22 mouse cellular contexts compared by ENCODE assay signal in the genomic region with DNA sequence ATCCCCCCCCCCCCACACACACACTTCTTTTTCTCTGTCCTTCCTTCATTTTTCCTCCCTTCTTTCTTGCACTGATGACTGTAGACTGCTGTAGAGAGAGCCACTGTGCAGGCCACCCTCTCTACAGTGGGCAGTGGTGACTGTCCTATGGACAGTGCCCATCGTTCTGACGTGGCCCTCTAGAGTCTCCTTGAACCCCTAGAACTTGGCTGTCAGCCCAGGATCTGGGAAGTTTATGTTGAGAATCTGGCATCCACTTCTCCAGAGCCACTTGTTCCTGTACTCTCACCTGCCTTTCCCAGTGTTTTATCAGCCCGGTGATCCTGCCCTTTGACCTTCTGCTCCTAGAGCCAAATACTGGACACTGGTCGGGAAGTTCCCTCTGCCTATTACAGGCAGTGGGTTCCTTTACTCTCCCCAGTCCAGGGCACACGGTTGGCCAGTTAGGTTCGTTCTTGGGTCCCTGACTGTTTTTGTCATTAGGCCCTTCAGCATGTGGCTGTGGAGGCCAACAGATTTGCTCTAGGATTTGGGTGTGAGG. TPM values are rescaled to one million over a fixed set of nuclear protein-coding genes. Genes with fewer than 3 reads are reported as not detected.
DNase-seq lines count a peak whose midpoint lies in the region; ATAC-seq and TF ChIP-seq lines count a peak whose summit lies in the region.
"Had no signal": no experiment of that assay in that cellular context is flagged by ENCODE, and none has a peak within 500 bp of the region (broad histone marks: within the 10 kb centered on the region; RNA-seq: fewer than 3 reads in every experiment).

No protein-coding gene starts in this region.

- no peaks in the 10 kb centered on the region for H3K27me3 ChIP-seq in heart, embryonic 15.5 days
- H3K27me3 ChIP-seq in liver, embryonic 16.5 days (ENCODE audit: control insufficient read depth, insufficient read depth, low read depth, low read length) = no peaks in the 10 kb centered on the region
- no peaks in the 10 kb centered on the region for H3K27me3 ChIP-seq in thymus, adult 2 months (ENCODE audit: control insufficient read depth, insufficient read depth, low read length)
- H3K27me3 ChIP-seq: forebrain, embryonic 15.5 days had no signal

- H3K36me3 ChIP-seq in heart, embryonic 15.5 days = no peaks in the 10 kb centered on the region
- no peaks in the 10 kb centered on the region for H3K36me3 ChIP-seq in liver, embryonic 16.5 days (ENCODE audit: control insufficient read depth, insufficient read depth)
- no peaks in the 10 kb centered on the region for H3K36me3 ChIP-seq in thymus, adult 2 months (ENCODE audit: control insufficient read depth, insufficient read depth, low read length)
- H3K36me3 ChIP-seq: forebrain, embryonic 15.5 days; heart, embryonic 10.5 days; hindbrain, embryonic 13.5 days; midbrain, embryonic 12.5 days had no signal

- no peak for TF ChIP-seq POLR2A in thymus, adult 2 months (IDR thresholded peaks at IDR 0.05; ENCODE audit: control insufficient read depth, extremely low read depth, insufficient read depth, low read length, poor library complexity)

- 33% methylated on average over 6 of the region's 6 CpGs for WGBS in heart, embryonic 15.5 days
- WGBS in liver, embryonic 16.5 days (ENCODE audit: insufficient replicate concordance) = 47% methylated on average over 6 of the region's 6 CpGs
- 91% methylated on average over 6 of the region's 6 CpGs for WGBS in thymus, adult 2 months

- ATAC-seq in heart, embryonic 15.5 days (replicated peaks; ENCODE audit: insufficient number of reproducible peaks, insufficient read depth, low FRiP score, low read depth) = no peak; the same call in 1 of the 2 replicates
- peak; percentile 65 for ATAC-seq in liver, embryonic 16.5 days (ENCODE audit: low read depth)
- ATAC-seq: intestine, embryonic 16.5 days; Patski had no signal

- no peak overlapping the region for H3K4me3 ChIP-seq in heart, embryonic 15.5 days
- H3K4me3 ChIP-seq in liver, embryonic 16.5 days (ENCODE audit: low read depth, low read length) = no peak overlapping the region
- H3K4me3 ChIP-seq in thymus, adult 2 months (ENCODE audit: control insufficient read depth, insufficient read depth, low read length) = no peak overlapping the region
- H3K4me3 ChIP-seq: forebrain, embryonic 15.5 days; heart, embryonic 10.5 days; hindbrain, embryonic 13.5 days; layer of hippocampus, adult 2 months; midbrain, embryonic 12.5 days; myocyte had no signal

- peak overlapping the region; percentile 40; the same call in 1 of the 2 replicates for H3K27ac ChIP-seq in heart, embryonic 15.5 days
- no peak overlapping the region for H3K27ac ChIP-seq in liver, embryonic 16.5 days (ENCODE audit: low read length)
- no peak overlapping the region for H3K27ac ChIP-seq in thymus, adult 2 months (ENCODE audit: control insufficient read depth, insufficient read depth, low read length)
- H3K27ac ChIP-seq: forebrain, embryonic 15.5 days; hindbrain, embryonic 13.5 days; kidney, postnatal 0 days; layer of hippocampus, adult 2 months; macrophage; midbrain, embryonic 12.5 days; stomach, postnatal 0 days had no signal

- TF ChIP-seq CTCF in thymus, adult 2 months (IDR thresholded peaks at IDR 0.05; ENCODE audit: borderline replicate concordance, control insufficient read depth, extremely low read depth, insufficient read depth, low read length, poor library complexity) = no peak

- H3K9me3 ChIP-seq in heart, embryonic 15.5 days (replicated peaks) = no peaks in the 10 kb centered on the region
- H3K9me3 ChIP-seq in liver, embryonic 16.5 days (replicated peaks; ENCODE audit: control insufficient read depth, low read length) = no peaks in the 10 kb centered on the region
- H3K9me3 ChIP-seq: forebrain, embryonic 15.5 days; heart, embryonic 10.5 days; hindbrain, embryonic 13.5 days; midbrain, embryonic 12.5 days had no signal

- no peak for DNase-seq in heart, postnatal 25 days (ENCODE audit: low spot score)
- peak; percentile 75 for DNase-seq in adrenal gland, postnatal 10 days
- peak; percentile 46 for DNase-seq in lung, postnatal 36 days
- no peak for DNase-seq in thymus, adult 2 months
- DNase-seq in left cerebral cortex, postnatal 14 days (ENCODE audit: low spot score in 2 of 2) = no peak
- DNase-seq: B cell, adult 2 months; cerebellum, adult 9-10 months; right cerebral cortex, adult 18-20 months; thymus, postnatal 25 days had no signal

- no peak overlapping the region for H3K9ac ChIP-seq in heart, embryonic 15.5 days
- H3K9ac ChIP-seq in liver, embryonic 16.5 days (ENCODE audit: low read depth, low read length) = no peak overlapping the region
- H3K9ac ChIP-seq: forebrain, embryonic 15.5 days; midbrain, embryonic 12.5 days had no signal

- H3K4me2 ChIP-seq in heart, embryonic 15.5 days = no peak overlapping the region
- no peak overlapping the region for H3K4me2 ChIP-seq in liver, embryonic 16.5 days (ENCODE audit: low read depth, low read length)
- H3K4me2 ChIP-seq: hindbrain, embryonic 13.5 days; midbrain, embryonic 12.5 days had no signal

- H3K4me1 ChIP-seq in heart, embryonic 15.5 days (replicated peaks) = peaks cover 41% of the 10 kb centered on the region
- no peaks in the 10 kb centered on the region for H3K4me1 ChIP-seq in liver, embryonic 16.5 days (ENCODE audit: control insufficient read depth, low read depth, low read length)
- no peaks in the 10 kb centered on the region for H3K4me1 ChIP-seq in thymus, adult 2 months (replicated peaks; ENCODE audit: control insufficient read depth, insufficient read depth, low read length)

- intact Hi-C loops in heart, postnatal 25 days (cut with DNase I) = no loop called here
- intact Hi-C loops in left cerebral cortex, postnatal 14 days (cut with DNase I) = no loop called here

RNA-seq across cellular contexts. Expression of a gene that starts 39.6 kb away (rescaled TPM):
- polyA plus RNA-seq in heart, embryonic 15.5 days (2015; fragmentation: Nextera tagmentation; extraction: Ambion mirVana) = 7.0 and 12.5 TPM in 2 replicates
- total RNA-seq in heart, postnatal 25 days (2021) = 1 to 10 TPM; 4.1 to 4.6 TPM
- total RNA-seq in adrenal gland, postnatal 10 days (2021) = 1 to 10 TPM; 6.4 to 6.5 TPM
- 0.20 and 0.25 TPM in 2 replicates for polyA plus RNA-seq in liver, embryonic 16.5 days (2015; fragmentation: Nextera tagmentation; extraction: Ambion mirVana)
- 7.0 and 9.2 TPM in 2 replicates for polyA plus RNA-seq in thymus, adult 2 months (2012; rRNA removed)
- total RNA-seq in left cerebral cortex, postnatal 14 days (2021) = under 1 TPM; 0.15 to 0.42 TPM
- polyA plus RNA-seq: macrophage had no signal

Comparison
In these comparisons a context has a peak if more than half of its experiments do, and no peak if none do; other contexts are left out.
1. DNase-seq: peak in adrenal gland, postnatal 10 days (single experiment) and lung, postnatal 36 days (single experiment); none in heart, postnatal 25 days (single experiment), thymus, adult 2 months (single experiment) and left cerebral cortex, postnatal 14 days (0 of 2).